Mouse (Mus musculus): Measurements from ENCODE around the gene Hnrnpl. TPM values are rescaled to one million over a fixed set of nuclear protein-coding genes. Genes with fewer than 3 reads are reported as not detected.
A peak's percentile ranks its signal among the peaks of the same experiment; 100 is the strongest.

Gene Hnrnpl
- polyA plus RNA-seq, 1 experiment, result 444 TPM

GRCm38 (mm10) chr7:28833723-28834347 is 25.5 kb downstream of the Hnrnpl start, which contains the start of gene Lgals4:
Gene Lgals4, plus strand, starts transcription at chr7:28833854.
- TF ChIP-seq CTCF (IDR thresholded peaks at IDR 0.05; ENCODE audit: borderline replicate concordance, extremely low read depth, insufficient read depth, insufficient read length) (no peak), POLR2A (IDR thresholded peaks at IDR 0.05; ENCODE audit: borderline replicate concordance, extremely low read depth, insufficient read depth, insufficient read length, poor library complexity, severe bottlenecking) (no peak)
- DNase-seq (ENCODE audit: low read depth), result no peak

- TF ChIP-seq CTCF (IDR thresholded peaks at IDR 0.05; ENCODE audit: borderline replicate concordance, extremely low read depth, insufficient read depth, insufficient read length) (no peak), POLR2A (IDR thresholded peaks at IDR 0.05; ENCODE audit: borderline replicate concordance, extremely low read depth, insufficient read depth, insufficient read length, poor library complexity, severe bottlenecking) (no peak)
- DNase-seq (ENCODE audit: low read depth), result no peak
Observed at GRCm38 (mm10) chr7:28836936-28837335, 28.6 kb downstream of the Hnrnpl start.

- no peak for DNase-seq (ENCODE audit: low read depth)
- TF ChIP-seq POLR2A (IDR thresholded peaks at IDR 0.05; ENCODE audit: borderline replicate concordance, extremely low read depth, insufficient read depth, insufficient read length, poor library complexity, severe bottlenecking), result no peak
- no peak for TF ChIP-seq CTCF (IDR thresholded peaks at IDR 0.05; ENCODE audit: borderline replicate concordance, extremely low read depth, insufficient read depth, insufficient read length)
Observed at GRCm38 (mm10) chr7:28838331-28838730, 30.0 kb downstream of the Hnrnpl start.

- no peak for TF ChIP-seq POLR2A (IDR thresholded peaks at IDR 0.05; ENCODE audit: borderline replicate concordance, extremely low read depth, insufficient read depth, insufficient read length, poor library complexity, severe bottlenecking)
- TF ChIP-seq CTCF (IDR thresholded peaks at IDR 0.05; ENCODE audit: borderline replicate concordance, extremely low read depth, insufficient read depth, insufficient read length), result no peak
- no peak for DNase-seq (ENCODE audit: low read depth)
Observed at GRCm38 (mm10) chr7:28847273-28847672, 38.9 kb downstream of the Hnrnpl start.

GRCm38 (mm10) chr7:28849700-28850236 is 41.4 kb downstream of the Hnrnpl start:
- TF ChIP-seq CTCF (IDR thresholded peaks at IDR 0.05; ENCODE audit: borderline replicate concordance, extremely low read depth, insufficient read depth, insufficient read length), result no peak
- TF ChIP-seq POLR2A (IDR thresholded peaks at IDR 0.05; ENCODE audit: borderline replicate concordance, extremely low read depth, insufficient read depth, insufficient read length, poor library complexity, severe bottlenecking), result no peak
- DNase-seq (ENCODE audit: low read depth), result no peak

- no peak for DNase-seq (ENCODE audit: low read depth)
- TF ChIP-seq POLR2A (IDR thresholded peaks at IDR 0.05; ENCODE audit: borderline replicate concordance, extremely low read depth, insufficient read depth, insufficient read length, poor library complexity, severe bottlenecking) (no peak), CTCF (IDR thresholded peaks at IDR 0.05; ENCODE audit: borderline replicate concordance, extremely low read depth, insufficient read depth, insufficient read length) (no peak)
Observed at GRCm38 (mm10) chr7:28850642-28851041, 42.3 kb downstream of the Hnrnpl start.

- TF ChIP-seq POLR2A (IDR thresholded peaks at IDR 0.05; ENCODE audit: borderline replicate concordance, extremely low read depth, insufficient read depth, insufficient read length, poor library complexity, severe bottlenecking) (no peak), CTCF (IDR thresholded peaks at IDR 0.05; ENCODE audit: borderline replicate concordance, extremely low read depth, insufficient read depth, insufficient read length) (no peak)
- no peak for DNase-seq (ENCODE audit: low read depth)
Observed at GRCm38 (mm10) chr7:28859953-28860352, 51.6 kb downstream of the Hnrnpl start.

GRCm38 (mm10) chr7:28860898-28861297 is 52.6 kb downstream of the Hnrnpl start:
- no peak for DNase-seq (ENCODE audit: low read depth)
- peak; percentile 26; the same call in 1 of the 2 replicates for TF ChIP-seq CTCF (IDR thresholded peaks at IDR 0.05; ENCODE audit: borderline replicate concordance, extremely low read depth, insufficient read depth, insufficient read length)
- no peak for TF ChIP-seq POLR2A (IDR thresholded peaks at IDR 0.05; ENCODE audit: borderline replicate concordance, extremely low read depth, insufficient read depth, insufficient read length, poor library complexity, severe bottlenecking)

GRCm38 (mm10) chr7:28862817-28863499 is 54.6 kb downstream of the Hnrnpl start:
- TF ChIP-seq POLR2A (IDR thresholded peaks at IDR 0.05; ENCODE audit: borderline replicate concordance, extremely low read depth, insufficient read depth, insufficient read length, poor library complexity, severe bottlenecking), result no peak
- no peak for TF ChIP-seq CTCF (IDR thresholded peaks at IDR 0.05; ENCODE audit: borderline replicate concordance, extremely low read depth, insufficient read depth, insufficient read length)

GRCm38 (mm10) chr7:28863540-28863939 is 55.2 kb downstream of the Hnrnpl start, which contains the start of gene Lgals7:
Gene Lgals7, plus strand, starts transcription at chr7:28863853.
- TF ChIP-seq POLR2A (IDR thresholded peaks at IDR 0.05; ENCODE audit: borderline replicate concordance, extremely low read depth, insufficient read depth, insufficient read length, poor library complexity, severe bottlenecking), result no peak
- TF ChIP-seq CTCF (IDR thresholded peaks at IDR 0.05; ENCODE audit: borderline replicate concordance, extremely low read depth, insufficient read depth, insufficient read length), result no peak
- no peak for DNase-seq (ENCODE audit: low read depth)

More at GRCm38 (mm10) chr7:28862817-28863499, 54.6 kb downstream of the Hnrnpl start:
- DNase-seq (ENCODE audit: low read depth), result no peak

GRCm38 (mm10) chr7:28864288-28864750 is 56.0 kb downstream of the Hnrnpl start:
- DNase-seq (ENCODE audit: low read depth), result peak; percentile 56
- no peak for TF ChIP-seq POLR2A (IDR thresholded peaks at IDR 0.05; ENCODE audit: borderline replicate concordance, extremely low read depth, insufficient read depth, insufficient read length, poor library complexity, severe bottlenecking)
- TF ChIP-seq CTCF (IDR thresholded peaks at IDR 0.05; ENCODE audit: borderline replicate concordance, extremely low read depth, insufficient read depth, insufficient read length), result no peak
